Mouse (Mus musculus): Measurements from ENCODE around the gene Iqsec1. TPM values are rescaled to one million over a fixed set of nuclear protein-coding genes. Genes with fewer than 3 reads are reported as not detected.
"Not testable (repeated sequence)": the region's sequence is repeated elsewhere in the genome, so short reads cannot be mapped to it uniquely, and the experiment has no call there.

Iqsec1 gene
- polyA plus RNA-seq, 1 experiment = 124 TPM

- no peaks in the 10 kb centered on the region for H3K27me3 ChIP-seq (ENCODE audit: control insufficient read depth, insufficient read depth, low read length)
- TF ChIP-seq POLR2A (IDR thresholded peaks at IDR 0.05; ENCODE audit: control insufficient read depth, extremely low read depth, insufficient read depth, low read length, poor library complexity) = no peak
- no peak for TF ChIP-seq CTCF (IDR thresholded peaks at IDR 0.05; ENCODE audit: borderline replicate concordance, control insufficient read depth, extremely low read depth, insufficient read depth, low read length, poor library complexity)
- DNase-seq = no peak
- no peak overlapping the region for H3K4me3 ChIP-seq (ENCODE audit: control insufficient read depth, insufficient read depth, low read length)
- WGBS = 92% methylated on average over 3 of the region's 3 CpGs
- no peak overlapping the region for H3K27ac ChIP-seq (ENCODE audit: control insufficient read depth, insufficient read depth, low read length)
- H3K4me1 ChIP-seq (replicated peaks; ENCODE audit: control insufficient read depth, insufficient read depth, low read length) = no peaks in the 10 kb centered on the region
- H3K36me3 ChIP-seq (ENCODE audit: control insufficient read depth, insufficient read depth, low read length) = no peaks in the 10 kb centered on the region
Observed at GRCm38 (mm10) chr6:90643057-90643456, 345.4 kb downstream of the Iqsec1 start.

- Histone ChIP-seq H3K4me1 (replicated peaks; ENCODE audit: control insufficient read depth, insufficient read depth, low read length) (no peaks in the 10 kb centered on the region), H3K36me3 (ENCODE audit: control insufficient read depth, insufficient read depth, low read length) (no peaks in the 10 kb centered on the region), H3K27ac (ENCODE audit: control insufficient read depth, insufficient read depth, low read length) (no peak overlapping the region), H3K27me3 (ENCODE audit: control insufficient read depth, insufficient read depth, low read length) (no peaks in the 10 kb centered on the region), H3K4me3 (ENCODE audit: control insufficient read depth, insufficient read depth, low read length) (no peak overlapping the region)
- no peak for DNase-seq
- TF ChIP-seq POLR2A (IDR thresholded peaks at IDR 0.05; ENCODE audit: control insufficient read depth, extremely low read depth, insufficient read depth, low read length, poor library complexity) (no peak), CTCF (IDR thresholded peaks at IDR 0.05; ENCODE audit: borderline replicate concordance, control insufficient read depth, extremely low read depth, insufficient read depth, low read length, poor library complexity) (no peak)
- 96% methylated on average over 3 of the region's 3 CpGs for WGBS
Observed at GRCm38 (mm10) chr6:90635611-90636010, 352.9 kb downstream of the Iqsec1 start.

- TF ChIP-seq CTCF (IDR thresholded peaks at IDR 0.05; ENCODE audit: borderline replicate concordance, control insufficient read depth, extremely low read depth, insufficient read depth, low read length, poor library complexity) (no peak), POLR2A (IDR thresholded peaks at IDR 0.05; ENCODE audit: control insufficient read depth, extremely low read depth, insufficient read depth, low read length, poor library complexity) (no peak)
- Histone ChIP-seq H3K4me3 (ENCODE audit: control insufficient read depth, insufficient read depth, low read length) (no peak overlapping the region), H3K36me3 (ENCODE audit: control insufficient read depth, insufficient read depth, low read length) (no peaks in the 10 kb centered on the region), H3K27me3 (ENCODE audit: control insufficient read depth, insufficient read depth, low read length) (no peaks in the 10 kb centered on the region), H3K27ac (ENCODE audit: control insufficient read depth, insufficient read depth, low read length) (no peak overlapping the region), H3K4me1 (replicated peaks; ENCODE audit: control insufficient read depth, insufficient read depth, low read length) (no peaks in the 10 kb centered on the region)
- 94% methylated on average over 4 of the region's 4 CpGs for WGBS
- DNase-seq = no peak
Observed at GRCm38 (mm10) chr6:90635081-90635480, 353.4 kb downstream of the Iqsec1 start.

- WGBS = 96% methylated on average over 3 of the region's 3 CpGs
- not testable (repeated sequence) for DNase-seq; H3K27me3 ChIP-seq (ENCODE audit: control insufficient read depth, insufficient read depth, low read length); H3K4me3 ChIP-seq (ENCODE audit: control insufficient read depth, insufficient read depth, low read length); H3K27ac ChIP-seq (ENCODE audit: control insufficient read depth, insufficient read depth, low read length); H3K4me1 ChIP-seq (replicated peaks; ENCODE audit: control insufficient read depth, insufficient read depth, low read length); H3K36me3 ChIP-seq (ENCODE audit: control insufficient read depth, insufficient read depth, low read length)
- TF ChIP-seq CTCF (IDR thresholded peaks at IDR 0.05; ENCODE audit: borderline replicate concordance, control insufficient read depth, extremely low read depth, insufficient read depth, low read length, poor library complexity) = 0 out of 2 replicates have a peak, but pooled peaks have one; percentile 10
Observed at GRCm38 (mm10) chr6:90632526-90632925, 356.0 kb downstream of the Iqsec1 start.

GRCm38 (mm10) chr6:90630427-90630826 lies 358.1 kb downstream of the Iqsec1 start:
- no peaks in the 10 kb centered on the region for H3K36me3 ChIP-seq (ENCODE audit: control insufficient read depth, insufficient read depth, low read length)
- TF ChIP-seq CTCF (IDR thresholded peaks at IDR 0.05; ENCODE audit: borderline replicate concordance, control insufficient read depth, extremely low read depth, insufficient read depth, low read length, poor library complexity) = no peak
- no peak for TF ChIP-seq POLR2A (IDR thresholded peaks at IDR 0.05; ENCODE audit: control insufficient read depth, extremely low read depth, insufficient read depth, low read length, poor library complexity)
- H3K27me3 ChIP-seq (ENCODE audit: control insufficient read depth, insufficient read depth, low read length) = no peaks in the 10 kb centered on the region
- no peak overlapping the region for H3K4me3 ChIP-seq (ENCODE audit: control insufficient read depth, insufficient read depth, low read length)
- peaks cover 10% of the 10 kb centered on the region for H3K4me1 ChIP-seq (replicated peaks; ENCODE audit: control insufficient read depth, insufficient read depth, low read length)
- no peak overlapping the region for H3K27ac ChIP-seq (ENCODE audit: control insufficient read depth, insufficient read depth, low read length)
- DNase-seq = no peak
- WGBS = 90% methylated on average over 7 of the region's 7 CpGs

GRCm38 (mm10) chr6:90629506-90629905 lies 359.0 kb downstream of the Iqsec1 start:
- 45% methylated on average over 6 of the region's 6 CpGs for WGBS
- H3K27ac ChIP-seq (ENCODE audit: control insufficient read depth, insufficient read depth, low read length) = peak overlapping the region; percentile 45; the same call in 1 of the 2 replicates
- no peaks in the 10 kb centered on the region for H3K36me3 ChIP-seq (ENCODE audit: control insufficient read depth, insufficient read depth, low read length)
- TF ChIP-seq CTCF (IDR thresholded peaks at IDR 0.05; ENCODE audit: borderline replicate concordance, control insufficient read depth, extremely low read depth, insufficient read depth, low read length, poor library complexity) (no peak), POLR2A (IDR thresholded peaks at IDR 0.05; ENCODE audit: control insufficient read depth, extremely low read depth, insufficient read depth, low read length, poor library complexity) (no peak)
- peaks cover 19% of the 10 kb centered on the region for H3K4me1 ChIP-seq (replicated peaks; ENCODE audit: control insufficient read depth, insufficient read depth, low read length)
- H3K4me3 ChIP-seq (ENCODE audit: control insufficient read depth, insufficient read depth, low read length) = no peak overlapping the region
- no peaks in the 10 kb centered on the region for H3K27me3 ChIP-seq (ENCODE audit: control insufficient read depth, insufficient read depth, low read length)
- DNase-seq = no peak

GRCm38 (mm10) chr6:90627556-90627955 lies 360.9 kb downstream of the Iqsec1 start:
- Histone ChIP-seq H3K4me3 (ENCODE audit: control insufficient read depth, insufficient read depth, low read length) (no peak overlapping the region), H3K27ac (ENCODE audit: control insufficient read depth, insufficient read depth, low read length) (no peak overlapping the region), H3K4me1 (replicated peaks; ENCODE audit: control insufficient read depth, insufficient read depth, low read length) (peaks cover 27% of the 10 kb centered on the region), H3K27me3 (ENCODE audit: control insufficient read depth, insufficient read depth, low read length) (no peaks in the 10 kb centered on the region), H3K36me3 (ENCODE audit: control insufficient read depth, insufficient read depth, low read length) (no peaks in the 10 kb centered on the region)
- 76% methylated on average over 4 of the region's 4 CpGs for WGBS
- TF ChIP-seq POLR2A (IDR thresholded peaks at IDR 0.05; ENCODE audit: control insufficient read depth, extremely low read depth, insufficient read depth, low read length, poor library complexity) (no peak), CTCF (IDR thresholded peaks at IDR 0.05; ENCODE audit: borderline replicate concordance, control insufficient read depth, extremely low read depth, insufficient read depth, low read length, poor library complexity) (no peak)
- DNase-seq = no peak
